Mouse (Mus musculus) left cerebral cortex, adult 18-20 months (tissue): Measurements from ENCODE around the gene Add3. TPM values are rescaled to one million over a fixed set of nuclear protein-coding genes. Genes with fewer than 3 reads are reported as not detected.

Experiments
- DNase-seq, 2 experiments: peaks; one replicate each; pipeline ENCODE4 v3.0.0; 2021 to 2022; ENCODE audit warnings: low spot score in 2 of 2, mixed read lengths in 1 of 2
- long read RNA-seq, 2 experiments: library from polyadenylated mRNA; stranded (forward); transcript quantifications; one replicate each; pipeline ENCODE4 v2.0.0; 2021
- total RNA-seq, 2 experiments: library from RNA; stranded (reverse); gene quantifications; 2 replicates each; pipeline ENCODE4 v1.2.3; 2021

Add3 gene
- total RNA-seq = 10 to 100 TPM; 82.9 to 85.7 TPM
- long read RNA-seq, experiment 1, full-length matches to known transcripts = 63 of 84 reads
- long read RNA-seq, experiment 1, partial matches to known transcripts = 17 of 84 reads
- long read RNA-seq, experiment 1, other reads (novel, unspliced or antisense) = 4 of 84 reads
- long read RNA-seq, experiment 2, full-length matches to known transcripts = 25 of 37 reads
- long read RNA-seq, experiment 2, partial matches to known transcripts = 8 of 37 reads
- long read RNA-seq, experiment 2, other reads (novel, unspliced or antisense) = 4 of 37 reads

DNA sequence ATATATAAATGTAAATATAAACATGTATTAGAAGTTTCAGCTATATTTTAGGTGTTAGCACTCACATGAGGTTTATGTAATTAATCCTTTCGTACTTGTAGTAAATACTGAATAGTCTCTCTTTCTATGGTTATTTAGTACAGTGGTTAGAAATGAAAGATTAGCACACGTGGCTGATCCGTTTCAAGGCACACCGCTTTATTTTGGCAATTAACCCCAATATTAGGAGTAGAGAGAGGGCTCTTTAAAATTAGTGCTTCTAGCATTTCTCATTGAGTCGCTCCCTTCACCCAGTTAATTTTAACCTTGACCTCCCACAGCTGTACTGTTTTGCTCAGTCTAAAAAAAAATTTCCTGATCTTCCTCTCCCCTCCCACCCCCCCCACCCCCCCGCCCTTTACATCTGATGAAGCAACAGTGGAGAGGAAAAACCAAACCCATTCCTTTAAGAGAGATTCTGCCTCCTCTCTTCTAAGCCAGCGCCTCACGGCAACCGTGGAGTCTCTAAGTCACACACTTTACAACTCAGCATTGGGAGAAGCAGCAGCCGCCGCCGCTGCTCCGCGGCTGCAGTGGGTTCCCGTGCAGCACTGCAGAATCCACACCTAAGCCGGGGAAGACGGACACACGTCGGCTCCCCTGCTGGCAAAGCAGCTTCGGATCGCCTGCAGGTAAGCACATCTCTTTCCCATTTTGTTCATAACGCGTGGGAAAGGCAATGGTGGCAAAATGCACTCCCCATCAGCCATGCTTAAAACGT is at the start of gene Add3:
Gene Add3 (plus strand): TSS at position 400 of the 760 bp plus-strand sequence.
- peak; percentile 50 to 62 for DNase-seq

DNA sequence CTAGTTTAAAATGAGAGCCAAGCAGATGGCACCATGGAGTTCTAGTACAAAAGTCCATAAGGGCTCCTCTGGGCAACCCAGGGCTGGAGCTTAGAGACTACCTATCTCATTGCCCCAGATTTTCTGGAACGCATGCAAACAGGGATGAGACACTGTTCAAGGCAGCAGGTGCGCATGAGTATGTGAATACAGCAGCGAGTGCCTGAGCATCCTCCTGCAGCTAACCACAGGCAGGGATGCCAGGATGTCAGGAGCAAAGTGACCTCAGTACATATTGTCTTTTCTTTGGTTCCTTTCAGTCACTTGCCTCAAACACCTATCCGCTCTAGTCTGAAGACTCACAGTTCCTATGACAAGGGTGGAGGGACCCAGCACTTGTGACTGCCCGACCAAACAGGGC is 49.6 kb upstream of the Add3 start:
- DNase-seq = no peak

DNA sequence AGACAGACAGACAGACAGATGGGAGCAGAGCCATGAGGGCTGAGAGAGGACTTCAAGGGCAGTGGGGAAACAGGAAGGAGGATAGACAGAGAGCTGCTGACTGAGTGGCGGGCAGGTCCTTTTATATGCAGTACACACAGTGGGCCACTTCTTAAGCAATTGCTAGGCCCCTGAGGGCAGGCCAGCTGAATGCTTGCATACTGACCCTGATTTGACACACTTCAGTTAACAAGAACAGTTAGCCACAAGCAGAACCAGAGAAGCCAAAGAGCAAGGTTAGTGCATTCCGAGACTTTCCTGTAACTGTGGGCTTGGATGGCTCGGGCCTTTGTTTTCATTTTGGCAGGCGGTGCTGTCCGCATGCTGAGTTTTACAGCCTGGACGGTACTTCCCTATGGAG is 48.0 kb upstream of the Add3 start:
- DNase-seq = no peak

DNA sequence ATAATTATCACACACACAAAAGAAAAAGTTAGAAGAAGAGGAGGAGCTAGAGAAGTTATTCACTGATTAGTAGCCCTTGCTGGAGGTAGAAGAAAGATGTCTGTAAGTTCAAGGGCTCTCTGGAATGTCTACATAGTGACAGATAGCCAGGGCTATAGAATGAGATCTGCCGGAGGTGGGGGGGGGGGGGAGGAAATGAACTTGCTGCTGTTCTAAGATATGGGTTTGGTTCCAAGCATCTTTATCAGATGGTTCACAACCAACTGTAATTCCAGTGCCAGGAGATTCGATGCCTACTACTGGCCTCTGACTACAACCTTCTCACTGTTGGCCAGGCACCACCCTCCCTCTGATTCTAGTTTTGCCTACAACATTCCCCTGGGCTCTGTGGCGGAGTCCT is 46.9 kb upstream of the Add3 start:
- no peak for DNase-seq

DNA sequence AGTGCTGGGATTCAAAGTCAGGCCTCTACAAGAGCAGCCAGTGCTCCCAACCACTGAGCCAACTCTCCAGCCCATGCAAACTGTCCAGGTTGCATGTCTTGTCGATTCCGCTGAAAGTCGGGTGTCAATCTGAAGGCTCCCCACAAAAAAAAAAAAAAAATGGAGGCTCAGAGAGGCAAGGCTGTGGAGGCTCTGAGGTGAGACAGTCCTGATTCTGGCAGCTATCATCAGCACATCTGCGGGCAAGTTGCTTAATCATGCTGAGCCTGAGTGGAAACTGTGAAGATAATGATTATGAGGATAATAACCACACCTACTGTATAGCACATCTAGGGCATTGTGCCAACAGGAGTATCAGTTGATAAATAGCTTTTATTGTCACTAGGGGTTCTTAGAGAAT is 45.6 kb upstream of the Add3 start:
- no peak for DNase-seq

GRCm38 (mm10) chr19:53101374-53102300 is 38.6 kb upstream of the Add3 start:
- no peak for DNase-seq

DNA sequence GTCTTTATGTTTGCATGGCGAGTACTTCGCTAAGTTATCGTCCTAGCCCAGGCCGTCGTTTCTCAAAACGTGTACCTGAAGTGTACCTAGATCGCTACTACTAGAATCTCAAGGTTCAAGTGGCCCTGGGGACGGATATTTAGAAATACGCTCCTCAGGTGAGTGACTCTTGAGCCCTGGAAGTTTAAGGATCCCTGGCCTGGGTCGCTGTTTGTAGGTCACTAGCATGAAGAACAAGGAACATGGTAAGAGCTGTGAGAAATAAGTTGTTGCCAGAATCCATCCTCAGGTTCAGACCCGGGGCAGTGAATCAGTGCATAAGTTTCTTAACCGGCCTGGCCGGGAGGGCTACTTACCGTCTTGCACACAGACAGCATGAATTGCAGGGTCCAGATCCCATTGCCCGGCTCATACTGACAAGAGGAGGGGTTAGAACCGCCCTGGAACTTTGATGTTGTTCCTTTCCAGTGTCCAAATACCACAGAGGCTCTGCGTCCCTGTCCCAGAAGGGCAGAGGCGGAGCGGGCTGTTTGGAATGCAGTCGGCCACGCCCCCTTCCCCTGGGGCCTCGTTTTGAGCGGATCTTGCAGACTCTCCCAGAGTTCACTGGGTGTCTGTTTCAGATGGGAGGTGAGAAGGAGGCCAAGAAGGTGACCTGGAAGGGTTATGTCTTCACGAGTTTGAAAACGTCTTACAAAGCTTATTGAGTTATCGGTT is 34.7 kb upstream of the Add3 start:
- DNase-seq = no peak

GRCm38 (mm10) chr19:53106952-53107351 is 33.3 kb upstream of the Add3 start:
- peak in 1 of 2 experiments; percentile 30 for DNase-seq

DNA sequence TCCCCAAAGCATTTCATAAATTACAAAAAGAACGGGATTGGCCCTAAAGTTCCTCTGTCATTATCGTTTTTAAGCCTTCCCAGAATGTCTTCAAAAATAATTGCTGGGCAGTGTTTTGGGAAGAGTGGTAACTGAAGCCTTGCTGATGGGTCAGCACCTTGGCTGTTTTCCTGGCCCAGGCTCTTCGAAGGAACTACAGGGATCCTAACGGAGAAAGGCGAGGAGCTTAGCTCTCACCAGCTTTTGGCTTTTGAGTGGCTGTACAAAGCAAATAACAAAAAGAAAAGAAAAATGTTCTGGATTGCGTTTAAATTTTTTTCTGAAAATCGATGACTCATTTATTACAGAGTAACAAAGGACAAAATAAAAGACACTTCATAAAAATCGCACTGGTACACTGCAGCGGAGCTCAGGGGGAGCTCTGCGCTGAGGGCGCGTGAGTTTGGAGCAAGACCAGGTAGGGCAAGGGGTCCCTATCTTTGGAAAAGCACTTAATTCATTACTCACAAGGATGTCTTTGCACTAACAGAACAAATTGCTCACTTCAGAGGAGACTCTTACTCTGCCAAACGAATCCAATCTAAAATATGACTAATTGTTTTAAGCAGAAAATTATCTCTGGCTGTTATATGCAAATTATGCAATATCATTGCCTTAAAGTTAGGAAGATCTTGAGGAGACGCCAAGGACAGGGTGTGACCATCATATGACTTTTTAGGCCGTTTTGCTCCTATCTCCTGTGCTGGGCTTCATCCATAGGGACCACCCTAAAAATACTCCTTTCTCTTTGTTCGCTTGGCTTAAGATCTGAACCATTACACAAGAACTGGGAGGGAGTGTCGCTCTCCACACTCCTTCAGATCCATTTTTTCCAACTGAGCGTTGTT is 32.6 kb upstream of the Add3 start:
- no peak for DNase-seq

GRCm38 (mm10) chr19:53111996-53112590 is 28.1 kb upstream of the Add3 start:
- no peak for DNase-seq

DNA sequence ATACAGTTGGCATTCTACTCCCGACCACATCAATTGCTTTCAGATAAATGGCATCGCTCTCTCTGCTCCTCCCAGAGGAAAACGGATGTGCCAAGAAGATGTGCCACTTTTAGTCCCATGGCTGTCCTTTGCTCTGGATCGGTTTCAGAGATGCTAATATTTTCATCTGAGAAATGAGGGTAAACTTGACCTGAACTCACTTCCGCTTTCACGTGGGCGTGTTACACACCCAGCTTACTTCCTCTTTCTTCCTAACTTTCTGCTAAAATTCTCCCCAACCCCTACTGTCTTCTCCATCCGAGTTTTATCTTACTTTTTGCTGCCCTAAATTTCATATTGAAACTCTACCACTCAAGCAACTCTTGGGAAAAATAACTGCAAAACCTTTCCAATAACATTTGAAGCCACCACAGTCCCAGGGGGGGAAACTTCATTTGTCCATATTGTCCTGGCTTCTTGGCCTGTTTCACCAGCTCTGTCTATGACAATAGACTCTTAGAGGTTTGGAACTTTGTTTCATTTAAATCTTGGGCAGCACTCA is 20.9 kb upstream of the Add3 start:
- DNase-seq = no peak

GRCm38 (mm10) chr19:53120483-53120882 is 19.8 kb upstream of the Add3 start:
- DNase-seq = no peak

GRCm38 (mm10) chr19:53122641-53123241 is 17.5 kb upstream of the Add3 start:
- no peak for DNase-seq

- no peak for DNase-seq
Measured at GRCm38 (mm10) chr19:53123301-53123700, 16.9 kb upstream of the Add3 start.

- no peak for DNase-seq
Measured at GRCm38 (mm10) chr19:53125679-53126078, 14.6 kb upstream of the Add3 start.

DNA sequence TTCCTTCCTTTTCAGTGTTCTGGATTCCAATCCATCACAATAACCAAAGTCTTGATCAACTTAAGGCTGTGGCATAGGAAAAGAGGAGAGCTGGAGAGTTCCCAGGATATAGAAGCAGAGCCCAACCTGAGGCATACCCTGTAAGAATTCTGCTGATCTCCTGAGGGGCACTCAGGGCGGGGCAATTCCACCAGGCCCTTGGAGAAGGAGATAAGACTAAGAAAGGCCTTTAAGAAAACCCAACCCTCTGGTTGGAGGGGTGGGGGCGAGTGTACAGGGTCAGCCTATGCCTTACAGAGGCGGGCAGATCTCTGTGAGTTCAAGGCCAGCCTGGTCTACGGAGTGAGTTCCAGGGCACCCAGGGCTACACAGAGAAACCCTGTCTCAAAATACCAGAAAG is 13.7 kb upstream of the Add3 start:
- DNase-seq = no peak

- DNase-seq = no peak
Measured at GRCm38 (mm10) chr19:53127320-53128291, 12.6 kb upstream of the Add3 start.
